Mouse (Mus musculus) intestine, embryonic 14.5 days (tissue): ENCODE measurements around the gene Omp. TPM values are rescaled to one million over a fixed set of nuclear protein-coding genes. Genes with fewer than 3 reads are reported as not detected.
A peak's percentile ranks its signal among the peaks of the same experiment; 100 is the strongest.
"Not testable (repeated sequence)": the region's sequence is repeated elsewhere in the genome, so short reads cannot be mapped to it uniquely, and the experiment has no call there.

Experiments used
- ATAC-seq: fragments of 200-750 bp; cut with Nextera tagmentation; replicated peaks from 2 replicates; pipeline ENCODE4 v1.8.0; 2017; ENCODE audit warnings: low read depth, moderate number of reproducible peaks, moderate TSS enrichment, moderate library complexity; ENCODE audit not compliant: low FRiP score, low TSS enrichment
- DNase-seq: peaks from one replicate; pipeline ENCODE4 v3.0.0-alpha.2; 2018; ENCODE audit warnings: low spot score
- H3K27ac ChIP-seq: fragments of 300-500 bp; sonication (generic); 2 replicates; pipeline ENCODE4 v1.5.1; 2014; ENCODE audit warnings: low read depth, mild to moderate bottlenecking, control low read depth
- H3K27me3 ChIP-seq: fragments of 300-500 bp; sonication (generic); replicated peaks from 2 replicates; pipeline ENCODE4 v1.6.1; 2014; ENCODE audit warnings: low read length, control low read depth; ENCODE audit not compliant: control insufficient read depth, insufficient read depth
- H3K36me3 ChIP-seq: fragments of 300-500 bp; sonication (generic); 2 replicates; pipeline ENCODE4 v1.6.1; 2014; ENCODE audit warnings: low read length, control low read depth; ENCODE audit not compliant: control insufficient read depth, insufficient read depth
- H3K4me1 ChIP-seq: fragments of 300-500 bp; sonication (generic); replicated peaks from 2 replicates; pipeline ENCODE4 v1.6.1; 2014; ENCODE audit warnings: low read length, control low read depth, mixed read lengths; ENCODE audit not compliant: control insufficient read depth, insufficient read depth
- H3K4me2 ChIP-seq: fragments of 300-500 bp; sonication (generic); 2 replicates; pipeline ENCODE4 v1.6.1; 2014; ENCODE audit warnings: low read length
- H3K4me3 ChIP-seq: fragments of 300-500 bp; sonication (generic); 2 replicates; pipeline ENCODE4 v1.5.1; 2014; ENCODE audit warnings: low read depth, low read length, control low read depth, mixed read lengths
- H3K9ac ChIP-seq: fragments of 300-500 bp; sonication (generic); 2 replicates; pipeline ENCODE4 v1.6.1; 2014; ENCODE audit warnings: mild to moderate bottlenecking, low read length
- H3K9me3 ChIP-seq: fragments of 300-500 bp; sonication (generic); 2 replicates; pipeline ENCODE4 v1.6.1; 2016; ENCODE audit warnings: low read length, control low read depth; ENCODE audit not compliant: control insufficient read depth
- WGBS: fragments of 180-500 bp; shearing (Covaris S2); extraction: QIAGEN DNeasy Blood & Tissue Kit; methylation state at CpG from one replicate; pipeline ENCODE4 v1.1.7; 2014; 5-methylcytosine and 5-hydroxymethylcytosine counted together
- polyA plus RNA-seq: library from polyadenylated mRNA; unstranded; fragments of >200 nt; fragmentation: Nextera tagmentation; extraction: Ambion mirVana; gene quantifications from 2 replicates; pipeline ENCODE4 v1.2.1, GENCODE M21; 2014

Gene Omp
- polyA plus RNA-seq, 1 experiment from 2014 or later, result 0.47 TPM

DNA sequence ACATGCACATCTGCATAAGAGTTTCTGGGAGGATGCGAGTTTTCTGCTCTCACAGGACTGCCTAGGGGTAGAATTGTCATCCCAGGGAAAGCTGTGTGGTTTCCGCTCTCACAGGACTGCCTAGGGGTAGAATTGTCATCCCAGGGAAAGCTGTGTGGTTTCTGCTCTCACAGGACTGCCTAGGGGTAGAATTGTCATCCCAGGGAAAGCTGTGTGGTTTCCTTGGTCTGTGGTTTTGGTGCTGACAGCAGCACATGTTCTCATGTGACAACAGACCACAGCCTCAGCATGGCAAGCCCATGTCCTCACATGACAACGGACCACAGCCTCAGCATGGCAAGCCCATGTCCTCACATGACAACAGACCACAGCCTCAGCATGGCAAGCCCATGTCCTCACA is 42.0 kb upstream of the Omp start:
- ATAC-seq, H3K27me3 ChIP-seq, H3K4me3 ChIP-seq, H3K9ac ChIP-seq, H3K9me3 ChIP-seq, H3K4me1 ChIP-seq, H3K27ac ChIP-seq, DNase-seq, H3K36me3 ChIP-seq, H3K4me2 ChIP-seq: not testable (repeated sequence)
- WGBS, result 88% methylated on average over 3 of the region's 3 CpGs

DNA sequence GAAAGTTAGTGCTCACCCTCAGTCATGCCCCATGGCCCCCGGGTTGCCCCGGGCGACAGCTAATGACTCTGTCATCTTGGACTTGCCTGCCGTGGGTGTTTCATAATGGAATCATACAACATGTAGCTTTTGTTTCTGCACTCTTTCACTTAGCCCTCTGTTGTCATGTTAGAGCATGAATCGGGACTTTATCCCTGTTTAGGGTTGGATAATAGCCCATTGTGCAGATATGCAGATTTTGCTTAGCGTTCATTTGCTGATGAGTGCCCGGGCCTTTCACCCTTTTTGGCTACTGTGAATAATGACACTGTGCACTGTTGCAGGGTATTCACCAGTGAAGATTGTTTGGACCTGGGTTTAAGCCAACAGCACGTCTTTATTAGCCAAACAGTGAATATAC is 41.3 kb upstream of the Omp start:
- H3K27me3 ChIP-seq, result 0 out of 2 replicates have a peak, but pooled peaks cover 3% of the 10 kb centered on the region
- no peak overlapping the region for H3K27ac ChIP-seq
- WGBS, result 71% methylated on average over 8 of the region's 8 CpGs
- H3K9me3 ChIP-seq, result no peaks in the 10 kb centered on the region
- no peak overlapping the region for H3K4me2 ChIP-seq
- ATAC-seq (no peak), DNase-seq (no peak)
- H3K4me3 ChIP-seq, result no peak overlapping the region
- no peak overlapping the region for H3K9ac ChIP-seq
- H3K36me3 ChIP-seq, result no peaks in the 10 kb centered on the region
- no peaks in the 10 kb centered on the region for H3K4me1 ChIP-seq

DNA sequence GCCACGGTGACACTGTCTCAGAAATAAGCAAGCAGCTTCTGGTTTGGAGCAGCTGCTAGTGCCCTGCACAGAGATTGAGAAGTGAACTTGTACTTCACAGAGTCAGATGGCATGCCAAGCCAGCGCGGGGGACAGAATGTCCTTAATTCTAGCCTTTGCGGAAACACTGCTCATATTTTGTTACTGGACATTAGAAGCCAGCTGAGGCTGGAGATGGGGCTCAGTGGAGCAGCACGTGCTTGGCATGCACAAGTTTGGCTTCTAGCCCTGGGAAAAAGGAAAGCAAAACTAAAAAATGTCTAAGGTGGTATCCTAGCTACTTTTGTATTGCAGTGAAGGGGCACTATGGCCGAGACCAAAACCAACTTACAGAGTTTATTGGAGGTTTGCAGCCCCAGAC is 40.0 kb upstream of the Omp start:
- H3K9me3 ChIP-seq, result no peaks in the 10 kb centered on the region
- no peak overlapping the region for H3K4me3 ChIP-seq
- H3K27ac ChIP-seq, result no peak overlapping the region
- no peaks in the 10 kb centered on the region for H3K36me3 ChIP-seq
- DNase-seq (no peak), ATAC-seq (no peak)
- whole genome bisulfite sequencing, result 86% methylated on average over 6 of the region's 6 CpGs
- no peaks in the 10 kb centered on the region for H3K27me3 ChIP-seq
- no peak overlapping the region for H3K9ac ChIP-seq
- no peaks in the 10 kb centered on the region for H3K4me1 ChIP-seq
- H3K4me2 ChIP-seq, result no peak overlapping the region

DNA sequence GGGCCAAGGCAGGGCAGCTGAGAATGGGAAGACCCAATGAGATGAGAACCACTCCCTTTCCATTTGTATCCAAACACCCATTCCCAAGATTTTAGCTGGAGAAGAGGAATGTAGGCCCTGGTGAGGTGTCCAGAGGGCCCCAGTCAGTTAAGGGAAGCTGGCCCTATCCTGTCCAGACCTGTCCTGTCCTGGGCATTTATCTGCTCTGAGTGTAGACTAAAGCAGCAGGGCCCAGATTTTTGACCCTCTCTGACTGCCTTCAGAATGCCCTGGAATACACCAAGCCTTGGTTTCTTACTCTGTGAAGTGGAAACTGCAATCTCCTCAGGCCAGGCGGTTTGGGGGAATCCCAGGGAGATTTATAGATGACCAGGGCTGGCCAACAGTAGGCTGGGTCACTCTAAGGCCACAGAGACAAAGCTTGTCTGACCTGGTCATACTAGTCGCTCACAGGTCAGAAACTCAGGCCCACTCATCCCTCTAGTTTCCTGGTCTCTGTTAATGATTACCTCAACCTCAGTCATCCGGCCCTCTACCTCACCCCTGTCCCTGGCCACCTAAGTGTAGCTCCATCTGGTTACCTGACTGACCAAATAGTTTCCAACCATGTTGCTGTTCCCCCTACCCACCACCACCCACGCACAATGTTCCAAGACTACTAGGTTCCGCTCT is 33.4 kb upstream of the Omp start:
- DNase-seq (no peak), ATAC-seq (peak; percentile 45)
- Histone ChIP-seq H3K4me2 (peak overlapping the region; percentile 76), H3K27ac (peak overlapping the region; percentile 76), H3K9ac (peak overlapping the region; percentile 55), H3K4me1 (peaks cover 3% of the 10 kb centered on the region; the same call in 1 of the 2 replicates), H3K27me3 (no peaks in the 10 kb centered on the region), H3K36me3 (no peaks in the 10 kb centered on the region), H3K9me3 (no peaks in the 10 kb centered on the region), H3K4me3 (peak overlapping the region; percentile 82)
- WGBS, result 80% methylated on average over 5 of the region's 5 CpGs

DNA sequence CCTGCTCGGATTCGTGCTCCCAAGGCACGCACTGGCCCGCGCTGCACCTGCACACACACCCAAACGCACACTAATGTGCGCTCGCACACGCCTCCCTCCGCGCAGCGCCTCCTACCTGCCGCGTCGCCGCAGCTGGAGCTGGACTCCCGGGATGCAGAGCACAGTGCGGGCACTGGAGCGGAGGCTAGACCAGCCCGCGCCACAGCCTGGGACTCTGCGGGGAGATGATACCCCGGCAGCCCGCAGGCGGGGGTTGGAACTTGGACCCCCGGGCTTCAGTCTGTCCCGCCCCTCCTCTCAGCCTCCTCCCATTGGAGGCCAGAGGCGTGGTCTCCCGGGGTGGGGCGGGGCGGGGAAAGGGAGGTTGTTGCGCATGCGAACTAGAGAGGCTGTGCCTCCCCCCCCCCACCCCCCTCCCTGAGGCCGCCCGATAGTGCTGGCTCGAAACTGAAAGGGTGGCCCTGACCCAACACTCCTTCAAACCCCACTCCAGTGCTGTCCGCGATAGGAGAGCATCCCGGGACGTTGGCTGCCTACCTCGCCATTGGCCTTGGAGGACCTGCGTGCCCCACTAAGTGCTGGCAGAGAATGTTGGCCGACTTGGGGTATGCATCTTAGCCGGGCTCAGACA is 32.7 kb upstream of the Omp start, which contains the start of gene Capn5:
Gene Capn5 (minus strand): TSS at position 346 of the 631 bp plus-strand sequence.
- 3% methylated on average over 36 of the region's 44 CpGs for WGBS

DNA sequence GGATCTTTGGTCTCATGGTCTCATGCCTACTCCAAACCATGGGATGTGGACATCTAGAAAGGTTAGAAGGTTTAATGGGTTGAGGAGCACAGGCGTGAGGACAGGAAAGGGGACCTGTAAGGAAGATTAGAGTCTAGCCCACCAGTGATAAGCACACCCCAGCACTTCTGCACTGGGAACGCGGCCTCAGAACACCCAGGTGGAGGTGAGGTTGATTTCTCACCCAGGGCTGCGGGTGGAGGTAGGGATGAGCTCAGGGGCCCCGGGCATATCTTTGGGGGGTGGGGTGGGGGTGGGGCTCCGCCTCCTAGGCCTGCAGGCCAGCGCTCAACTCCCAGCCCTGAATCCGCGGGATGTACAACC is 32.2 kb upstream of the Omp start:
- no peaks in the 10 kb centered on the region for H3K36me3 ChIP-seq
- ATAC-seq, result no peak
- 8% methylated on average over 9 of the region's 9 CpGs for WGBS

More for the DNA sequence above, 32.7 kb upstream of the Omp start, which contains the start of gene Capn5:
- H3K4me2 ChIP-seq, result peak within 1 kb of the TSS; percentile 76
- H3K4me3 ChIP-seq, result peak within 1 kb of the TSS; percentile 82
- peak within 1 kb of the TSS; percentile 55 for H3K9ac ChIP-seq
- H3K9me3 ChIP-seq, result no peaks in the 10 kb centered on the region
- peak within 1 kb of the TSS; percentile 76 for H3K27ac ChIP-seq
- peaks cover 3% of the 10 kb centered on the region; the same call in 1 of the 2 replicates for H3K4me1 ChIP-seq
- no peaks in the 10 kb centered on the region for H3K36me3 ChIP-seq
- DNase-seq (peak; percentile 92), ATAC-seq (peak; percentile 88)
- H3K27me3 ChIP-seq, result no peaks in the 10 kb centered on the region

DNA sequence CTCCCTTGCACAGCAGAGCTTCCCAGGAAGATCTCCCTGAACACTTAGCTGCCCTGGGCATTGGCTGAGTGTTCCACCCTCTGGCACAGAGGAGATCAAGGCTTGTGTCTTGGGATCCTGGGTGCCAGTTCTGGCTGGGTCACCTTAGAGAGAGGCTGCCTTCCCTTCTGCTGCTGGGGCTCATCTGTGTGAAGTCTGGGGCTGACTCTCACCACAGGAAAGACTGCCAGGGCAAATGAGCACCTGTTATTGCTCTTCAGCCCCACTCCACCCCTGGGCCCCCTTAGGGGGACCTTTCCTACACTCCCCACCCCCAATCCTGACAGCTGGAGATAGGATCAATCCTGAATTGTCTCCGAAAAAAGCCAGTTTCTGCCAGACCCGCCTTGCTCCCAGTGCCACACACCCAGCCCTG is 31.8 kb upstream of the Omp start:
- Histone ChIP-seq H3K36me3 (no peaks in the 10 kb centered on the region), H3K4me3 (peak overlapping the region; percentile 82; the same call in 1 of the 2 replicates), H3K27ac (no peak overlapping the region), H3K9me3 (no peaks in the 10 kb centered on the region), H3K27me3 (no peaks in the 10 kb centered on the region), H3K4me1 (peaks cover 3% of the 10 kb centered on the region; the same call in 1 of the 2 replicates), H3K4me2 (peak overlapping the region; percentile 76), H3K9ac (no peak overlapping the region)
- DNase-seq (no peak), ATAC-seq (no peak)
- WGBS, result 58% methylated on average over 2 of the region's 2 CpGs

More for the DNA sequence above, 32.2 kb upstream of the Omp start:
- no peak overlapping the region; the same call in 1 of the 2 replicates for H3K27ac ChIP-seq
- peak overlapping the region; percentile 55 for H3K9ac ChIP-seq
- H3K9me3 ChIP-seq, result no peaks in the 10 kb centered on the region
- H3K4me1 ChIP-seq, result peaks cover 3% of the 10 kb centered on the region; the same call in 1 of the 2 replicates
- H3K27me3 ChIP-seq, result no peaks in the 10 kb centered on the region
- H3K4me3 ChIP-seq, result peak overlapping the region; percentile 82
- DNase-seq, result peak; percentile 60
- H3K4me2 ChIP-seq, result peak overlapping the region; percentile 76

DNA sequence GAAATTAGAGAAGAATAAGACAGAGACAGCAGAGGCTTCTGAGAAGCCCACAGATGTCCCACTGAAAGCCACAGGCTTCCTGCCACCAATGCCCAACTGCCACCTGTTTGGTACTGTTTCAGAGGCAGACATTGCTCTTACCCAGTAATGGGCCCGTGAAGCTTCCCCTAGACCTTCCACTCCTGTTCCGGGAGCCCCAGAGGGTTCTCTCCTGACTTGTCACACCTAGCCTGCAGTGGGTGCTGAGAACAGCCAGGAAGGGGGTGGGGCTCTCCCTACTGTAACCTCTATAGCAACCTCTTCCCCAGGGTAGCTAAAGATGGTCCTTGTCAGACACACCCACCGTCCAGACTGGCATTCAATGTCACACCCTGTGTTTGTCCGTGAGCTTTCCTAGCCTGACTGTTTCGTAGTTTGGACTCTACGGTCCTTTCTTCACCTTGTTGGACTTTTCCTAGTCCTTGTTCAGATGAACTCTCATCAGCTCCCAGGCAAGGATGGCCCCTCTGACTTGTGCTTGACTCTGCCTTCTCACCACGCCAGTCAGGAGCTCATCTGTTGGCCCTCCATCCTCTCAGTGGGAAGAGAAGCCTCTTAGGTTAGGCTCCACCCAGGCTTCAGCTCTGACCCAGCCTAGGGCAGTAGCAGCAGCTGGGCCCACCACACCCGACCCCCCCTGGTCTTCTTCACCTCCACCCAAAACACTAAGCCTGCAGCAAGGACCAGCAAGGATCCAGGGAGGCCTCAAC is 31.2 kb upstream of the Omp start:
- no peak for DNase-seq
- no peaks in the 10 kb centered on the region for H3K9me3 ChIP-seq
- H3K36me3 ChIP-seq, result no peaks in the 10 kb centered on the region
- H3K9ac ChIP-seq, result no peak overlapping the region
- H3K27ac ChIP-seq, result no peak overlapping the region
- no peaks in the 10 kb centered on the region for H3K27me3 ChIP-seq
- WGBS, result 66% methylated on average over 8 of the region's 8 CpGs
- H3K4me2 ChIP-seq, result peak overlapping the region; percentile 76
- peaks cover 3% of the 10 kb centered on the region; the same call in 1 of the 2 replicates for H3K4me1 ChIP-seq
- peak overlapping the region; percentile 8; the same call in 1 of the 2 replicates for H3K4me3 ChIP-seq
- ATAC-seq, result no peak
